Comparison of ENCODE assay signal across 8 mouse cellular contexts in the genomic region with DNA sequence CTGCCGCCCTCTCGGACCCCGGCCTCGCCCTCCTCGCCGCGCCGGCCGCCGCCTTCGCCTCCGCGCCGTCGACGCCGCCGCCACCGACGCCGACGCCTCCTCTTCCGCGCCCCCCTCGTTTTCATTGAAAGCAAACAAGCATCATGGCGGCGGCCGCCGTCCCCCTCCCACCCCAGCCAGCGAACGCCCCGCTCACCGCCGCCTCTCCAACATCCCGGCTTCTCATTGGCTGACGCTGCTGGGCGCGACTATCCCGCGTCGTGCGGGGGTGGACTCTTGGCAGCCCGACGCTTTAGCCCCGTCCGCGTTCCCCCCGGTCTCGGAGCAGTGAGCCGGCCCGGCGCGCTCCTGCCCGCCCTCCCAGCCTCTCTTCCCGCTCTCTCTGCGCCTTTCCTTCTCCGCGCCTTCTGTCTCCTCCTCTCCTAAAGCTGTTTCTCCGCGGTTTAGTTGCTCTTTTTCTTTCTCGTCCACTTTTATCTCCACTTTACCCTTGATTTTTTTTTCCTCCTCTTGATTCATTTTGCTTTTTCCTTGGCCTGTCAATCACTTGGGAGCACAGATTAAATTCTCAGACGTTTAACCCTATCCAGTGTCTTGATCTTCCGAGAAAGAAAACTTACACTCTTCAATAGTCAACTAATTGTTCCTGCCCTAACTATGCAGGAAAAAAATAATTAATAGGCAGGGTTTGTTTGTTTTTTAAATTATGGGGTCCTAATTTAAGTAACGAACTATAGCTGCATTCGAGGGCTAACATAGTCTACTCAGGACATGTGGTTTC. TPM values are rescaled to one million over a fixed set of nuclear protein-coding genes. Genes with fewer than 3 reads are reported as not detected.
DNase-seq lines count a peak whose midpoint lies in the region; ATAC-seq and TF ChIP-seq lines count a peak whose summit lies in the region.

Gene Cnot6, minus strand, starts transcription at position 169 of the 781 bp plus-strand sequence.

- peak within 1 kb of the TSS; percentile 73 for H3K4me2 ChIP-seq in hindbrain, embryonic 13.5 days

- peak within 1 kb of the TSS; percentile 98 for H3K9ac ChIP-seq in hindbrain, embryonic 13.5 days

- no peaks in the 10 kb centered on the region for H3K36me3 ChIP-seq in hindbrain, embryonic 13.5 days

- peaks cover 44% of the 10 kb centered on the region for H3K4me1 ChIP-seq in hindbrain, embryonic 13.5 days (replicated peaks)

- peak within 1 kb of the TSS; percentile 98 for H3K27ac ChIP-seq in hindbrain, embryonic 13.5 days

- in situ Hi-C loops in Patski (cut with MboI; ENCODE audit: low pct_unique_long_range_greater_than_20kb): no loop called here

- CTCF ChIA-PET in Patski (lab: Charles Lee): no interaction called here

- peak; percentile 99 for ATAC-seq in Patski
- ATAC-seq in hindbrain, embryonic 13.5 days (ENCODE audit: low FRiP score): peak; percentile 96

- WGBS in hindbrain, embryonic 13.5 days: under 1% methylated on average over 60 of the region's 65 CpGs

- no peaks in the 10 kb centered on the region for H3K9me3 ChIP-seq in hindbrain, embryonic 13.5 days

- peak; percentile 83 for DNase-seq in Patski (ENCODE audit: low read depth, low spot score)
- DNase-seq in cerebellum, postnatal 14 days: peak; percentile 98
- DNase-seq in frontal cortex, postnatal 14 days (ENCODE audit: low spot score in 2 of 2): peak; percentile 93 to 96
- peak; percentile 93 to 95 for DNase-seq in layer of hippocampus, postnatal 25 days (ENCODE audit: extremely low spot score in 1 of 2, low spot score in 1 of 2)
- DNase-seq in lung, postnatal 25 days (ENCODE audit: low spot score): peak; percentile 98
- peak; percentile 99 for DNase-seq in retina, embryonic 14.5 days (ENCODE audit: low spot score)
- DNase-seq in thymus, postnatal 4 days: peak; percentile 97

- peak within 1 kb of the TSS; percentile 96 for H3K4me3 ChIP-seq in hindbrain, embryonic 13.5 days

- POLR2A ChIA-PET in Patski (lab: Charles Lee): interaction anchor here (1.0 kb wide), 1 partner anchor 20 kb away, joined by 3 read pairs; no protein-coding TSS in a partner anchor

- no peaks in the 10 kb centered on the region for H3K27me3 ChIP-seq in Patski
- H3K27me3 ChIP-seq in hindbrain, embryonic 13.5 days: no peaks in the 10 kb centered on the region

- no peak for TF ChIP-seq CTCF in Patski (IDR thresholded peaks at IDR 0.05)

RNA-seq across cellular contexts. Expression of gene Cnot6, which starts in this region (rescaled TPM):
- 84.4 TPM for polyA plus RNA-seq in Patski (2021)
- 57.1 and 57.4 TPM in 2 replicates for polyA plus RNA-seq in hindbrain, embryonic 13.5 days (2015; fragmentation: Nextera tagmentation; extraction: Ambion mirVana)
- 10 to 100 TPM; 43.4 to 43.6 TPM for total RNA-seq in layer of hippocampus, postnatal 25 days (2021)

Comparison
In these comparisons a context has a peak if more than half of its experiments do, and no peak if none do; other contexts are left out.
1. Peak in every context shown above with its lines: DNase-seq, ATAC-seq, H3K4me3 ChIP-seq and H3K27ac ChIP-seq.